Mouse (Mus musculus) hindbrain, embryonic 15.5 days (tissue): ENCODE measurements around the gene Cryzl1. TPM values are rescaled to one million over a fixed set of nuclear protein-coding genes. Genes with fewer than 3 reads are reported as not detected.

ENCODE experiments used
- ATAC-seq: fragments of 200-750 bp; cut with Nextera tagmentation; 2 replicates; pipeline ENCODE4 v1.8.0; 2017; ENCODE audit warnings: low read depth, moderate number of reproducible peaks, moderate TSS enrichment; ENCODE audit not compliant: low FRiP score
- H3K27ac ChIP-seq: fragments of 300-500 bp; sonication (generic); replicated peaks from 2 replicates; pipeline ENCODE4 v1.5.1; 2015; ENCODE audit warnings: mild to moderate bottlenecking, inconsistent platforms
- H3K27me3 ChIP-seq: fragments of 300-500 bp; sonication (generic); 2 replicates; pipeline ENCODE4 v1.6.1; 2015; ENCODE audit warnings: control low read depth, inconsistent platforms
- H3K36me3 ChIP-seq: fragments of 300-500 bp; sonication (generic); 2 replicates; pipeline ENCODE4 v1.6.1; 2015; ENCODE audit warnings: control low read depth, inconsistent platforms
- H3K4me1 ChIP-seq: fragments of 300-500 bp; sonication (generic); replicated peaks from 2 replicates; pipeline ENCODE4 v1.6.1; 2015; ENCODE audit warnings: control low read depth, inconsistent platforms
- H3K4me2 ChIP-seq: fragments of 300-500 bp; sonication (generic); 2 replicates; pipeline ENCODE4 v1.6.1; 2015; ENCODE audit warnings: moderate library complexity, mild to moderate bottlenecking, inconsistent platforms
- H3K4me3 ChIP-seq: fragments of 300-500 bp; sonication (generic); 2 replicates; pipeline ENCODE4 v1.5.1; 2015; ENCODE audit warnings: mild to moderate bottlenecking, inconsistent platforms
- H3K9ac ChIP-seq: fragments of 300-500 bp; sonication (generic); 2 replicates; pipeline ENCODE4 v1.6.1; 2015; ENCODE audit warnings: inconsistent platforms
- H3K9me3 ChIP-seq: fragments of 300-500 bp; sonication (generic); 2 replicates; pipeline ENCODE4 v1.6.1; 2016; ENCODE audit warnings: control low read depth, inconsistent platforms
- WGBS: fragments of 180-500 bp; shearing (Covaris S2); methylation state at CpG from one replicate; pipeline ENCODE4 v1.1.7; 2015; 5-methylcytosine and 5-hydroxymethylcytosine counted together
- polyA plus RNA-seq: library from polyadenylated mRNA; unstranded; fragments of >200 nt; fragmentation: Nextera tagmentation; extraction: Ambion mirVana; gene quantifications from 2 replicates; pipeline ENCODE4 v1.2.1, GENCODE M21; 2015

The Cryzl1 gene
- 92.8 and 93.4 TPM in 2 replicates for polyA plus RNA-seq

DNA sequence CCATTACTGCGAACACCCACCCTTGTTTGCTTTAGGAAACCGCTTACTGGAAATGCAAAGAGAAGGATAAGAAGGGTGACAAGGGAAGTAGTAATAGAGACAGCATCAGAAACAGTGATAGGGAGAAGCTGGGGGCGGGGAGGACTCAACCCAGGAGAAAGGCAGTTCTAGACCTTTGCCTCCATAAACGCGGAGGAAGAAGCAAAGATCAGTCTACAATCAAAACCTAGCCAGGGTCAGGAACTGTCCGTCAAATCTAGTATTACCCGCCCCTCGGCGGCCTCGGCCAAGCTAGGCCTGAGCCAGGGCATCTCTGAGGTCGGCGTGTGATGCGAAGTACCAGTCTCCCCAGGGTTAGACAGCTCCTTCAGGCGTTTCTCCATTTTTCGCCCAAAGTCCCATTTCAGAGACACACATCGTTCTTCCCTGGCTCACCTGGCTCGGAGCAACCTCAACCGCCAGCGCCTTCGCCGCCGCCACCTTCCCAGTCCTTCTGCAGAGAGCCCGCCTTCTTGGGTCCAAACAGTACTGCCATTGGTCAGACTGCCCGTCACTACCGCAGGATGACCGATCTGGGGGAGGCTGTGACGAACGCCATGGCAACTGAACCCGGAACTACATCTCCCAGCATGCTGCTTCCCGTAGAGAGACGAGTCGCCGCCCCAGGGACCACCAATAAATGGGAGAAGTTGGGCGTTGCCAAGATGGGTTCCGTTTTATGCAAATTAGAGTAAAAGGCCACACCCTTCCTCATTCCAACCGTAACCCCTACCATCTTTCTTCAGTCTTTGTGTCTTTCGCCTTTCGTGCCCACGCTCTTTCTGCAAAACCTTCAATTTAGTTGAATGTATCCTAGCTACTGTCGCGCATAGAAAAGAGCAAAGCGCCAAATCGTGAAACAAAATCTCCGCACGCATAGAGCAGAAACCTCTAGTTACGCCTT lies at the start of gene Cryzl1:
Gene Cryzl1 (minus strand): TSS at position 853 of the 943 bp plus-strand sequence.
- Histone ChIP-seq H3K4me1 (peaks cover 30% of the 10 kb centered on the region), H3K9ac (peak within 1 kb of the TSS; percentile 96), H3K36me3 (0 out of 2 replicates have a peak, but pooled peaks cover 5% of the 10 kb centered on the region), H3K27me3 (no peaks in the 10 kb centered on the region), H3K27ac (peak within 1 kb of the TSS; percentile 93), H3K9me3 (no peaks in the 10 kb centered on the region), H3K4me3 (peak within 1 kb of the TSS; percentile 92), H3K4me2 (peak within 1 kb of the TSS; percentile 78)
- ATAC-seq: peak; percentile 94
- under 1% methylated on average over 46 of the region's 46 CpGs for WGBS

DNA sequence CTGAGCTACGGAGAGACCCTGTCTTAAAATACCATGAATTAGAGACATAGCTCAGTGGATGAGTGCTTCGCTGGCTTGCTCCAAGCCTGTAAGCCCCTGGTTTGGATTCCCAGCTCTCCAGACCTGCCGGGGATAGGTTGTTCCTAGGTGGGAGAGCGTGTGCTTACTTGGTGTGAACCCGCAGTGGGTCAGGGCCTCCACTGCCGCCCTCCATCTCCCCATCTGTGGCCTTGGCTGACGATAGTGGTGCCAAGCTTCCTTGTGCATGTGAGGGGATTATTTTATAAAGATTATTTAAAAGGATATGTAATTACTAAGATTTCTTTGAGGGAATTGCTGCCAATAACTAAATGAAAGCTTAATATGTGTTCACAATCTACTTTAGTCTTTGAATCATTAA lies 43.8 kb upstream of the Cryzl1 start:
- H3K4me2 ChIP-seq: no peak overlapping the region
- 63% methylated on average over 7 of the region's 7 CpGs for WGBS
- no peak for ATAC-seq
- no peaks in the 10 kb centered on the region for H3K27me3 ChIP-seq
- no peaks in the 10 kb centered on the region for H3K36me3 ChIP-seq
- H3K4me1 ChIP-seq: peaks cover 55% of the 10 kb centered on the region
- 0 out of 2 replicates have a peak overlapping the region, but pooled peaks have one; percentile 45 for H3K27ac ChIP-seq
- H3K9me3 ChIP-seq: no peaks in the 10 kb centered on the region
- H3K9ac ChIP-seq: no peak overlapping the region
- no peak overlapping the region for H3K4me3 ChIP-seq

DNA sequence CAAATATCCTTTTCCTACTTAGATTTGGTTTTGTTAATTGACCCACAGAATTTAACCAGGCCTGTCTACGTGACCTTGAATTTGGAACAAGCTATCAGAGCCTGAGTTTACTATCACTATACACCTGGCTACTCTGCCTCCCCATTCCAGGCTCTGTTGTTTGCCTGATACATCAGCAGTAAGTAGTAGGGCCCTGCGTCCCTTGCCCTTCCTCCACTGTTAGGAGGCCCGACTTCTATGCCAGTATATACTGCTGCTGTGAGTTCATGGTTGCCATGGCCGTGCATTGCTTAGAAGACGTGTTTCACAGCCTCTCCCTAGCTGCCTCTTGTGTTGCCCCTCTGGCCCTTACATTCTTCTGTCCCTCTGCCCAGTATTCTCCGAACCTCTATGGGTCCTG lies 42.6 kb upstream of the Cryzl1 start:
- no peak overlapping the region for H3K4me2 ChIP-seq
- WGBS: 42% methylated on average over 6 of the region's 6 CpGs
- 0 out of 2 replicates have a peak, but pooled peaks have one; percentile 20 for ATAC-seq

GRCm38 (mm10) chr16:91770662-91771061 lies 41.9 kb upstream of the Cryzl1 start:
- peak overlapping the region; percentile 78 for H3K27ac ChIP-seq
- peaks cover 64% of the 10 kb centered on the region for H3K4me1 ChIP-seq
- no peaks in the 10 kb centered on the region for H3K27me3 ChIP-seq
- peak overlapping the region; percentile 6; the same call in 1 of the 2 replicates for H3K9ac ChIP-seq
- H3K36me3 ChIP-seq: no peaks in the 10 kb centered on the region
- 0 out of 2 replicates have a peak overlapping the region, but pooled peaks have one; percentile 12 for H3K4me2 ChIP-seq
- no peaks in the 10 kb centered on the region for H3K9me3 ChIP-seq
- WGBS: 21% methylated on average over 5 of the region's 5 CpGs
- peak; percentile 72 for ATAC-seq
- no peak overlapping the region for H3K4me3 ChIP-seq

More for the DNA sequence above, 42.6 kb upstream of the Cryzl1 start:
- Histone ChIP-seq H3K4me1 (peaks cover 63% of the 10 kb centered on the region), H3K9me3 (no peaks in the 10 kb centered on the region), H3K4me3 (no peak overlapping the region), H3K36me3 (no peaks in the 10 kb centered on the region), H3K27ac (peak overlapping the region; percentile 78), H3K9ac (no peak overlapping the region), H3K27me3 (no peaks in the 10 kb centered on the region)

- Histone ChIP-seq H3K4me3 (no peak overlapping the region), H3K27ac (peak overlapping the region; percentile 78), H3K36me3 (no peaks in the 10 kb centered on the region), H3K27me3 (no peaks in the 10 kb centered on the region), H3K4me1 (peaks cover 65% of the 10 kb centered on the region), H3K4me2 (no peak overlapping the region), H3K9ac (no peak overlapping the region), H3K9me3 (no peaks in the 10 kb centered on the region)
- ATAC-seq: no peak
- 36% methylated on average over 5 of the region's 5 CpGs for WGBS
These were observed 41.1 kb upstream of the Cryzl1 start for GRCm38 (mm10) chr16:91769911-91770310.

- ATAC-seq: no peak
- Histone ChIP-seq H3K9me3 (no peaks in the 10 kb centered on the region), H3K4me1 (peaks cover 67% of the 10 kb centered on the region), H3K4me3 (no peak overlapping the region), H3K27ac (no peak overlapping the region), H3K27me3 (no peaks in the 10 kb centered on the region), H3K9ac (no peak overlapping the region), H3K36me3 (no peaks in the 10 kb centered on the region), H3K4me2 (no peak overlapping the region)
- WGBS: 91% methylated on average over 6 of the region's 6 CpGs
These were observed 39.8 kb upstream of the Cryzl1 start for GRCm38 (mm10) chr16:91768586-91768985.

DNA sequence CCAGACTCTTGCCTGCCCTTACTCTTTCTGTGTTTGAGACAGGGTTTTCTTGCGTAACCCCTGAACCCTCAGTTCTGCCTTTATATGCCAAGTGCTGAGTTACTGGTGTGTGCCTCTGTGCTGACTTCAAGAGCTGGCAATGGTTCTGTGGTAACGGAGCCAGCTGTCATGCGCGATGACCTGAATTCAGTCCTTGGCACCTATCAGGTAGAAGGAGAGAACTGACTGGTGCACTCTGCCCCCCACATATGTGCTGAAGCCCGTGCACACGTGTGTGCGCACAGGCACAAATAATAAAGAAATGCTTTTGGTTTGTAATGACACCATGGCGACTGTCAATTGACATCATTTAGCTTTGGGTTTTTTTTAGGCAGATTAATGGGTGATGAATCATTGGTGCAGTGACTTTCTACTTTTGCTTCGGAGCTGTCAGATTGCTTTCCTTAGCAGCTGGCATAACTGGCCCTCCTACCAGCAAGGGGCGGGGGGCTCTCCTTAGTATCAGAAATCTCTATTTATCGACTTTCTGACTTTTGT lies 38.5 kb upstream of the Cryzl1 start:
- Histone ChIP-seq H3K27ac (no peak overlapping the region), H3K4me1 (peaks cover 67% of the 10 kb centered on the region), H3K9me3 (no peaks in the 10 kb centered on the region), H3K36me3 (no peaks in the 10 kb centered on the region), H3K9ac (no peak overlapping the region), H3K4me2 (no peak overlapping the region), H3K27me3 (no peaks in the 10 kb centered on the region), H3K4me3 (no peak overlapping the region)
- 64% methylated on average over 11 of the region's 11 CpGs for WGBS
- no peak for ATAC-seq

GRCm38 (mm10) chr16:91765816-91766210 lies 37.0 kb upstream of the Cryzl1 start:
- H3K27me3 ChIP-seq: no peaks in the 10 kb centered on the region
- WGBS: 72% methylated on average over 15 of the region's 15 CpGs
- H3K9me3 ChIP-seq: no peaks in the 10 kb centered on the region
- H3K9ac ChIP-seq: no peak overlapping the region
- no peaks in the 10 kb centered on the region for H3K36me3 ChIP-seq
- peaks cover 63% of the 10 kb centered on the region for H3K4me1 ChIP-seq
- no peak overlapping the region for H3K4me3 ChIP-seq
- no peak overlapping the region for H3K27ac ChIP-seq
- ATAC-seq: no peak
- H3K4me2 ChIP-seq: no peak overlapping the region

- H3K4me2 ChIP-seq: no peak overlapping the region
- no peak for ATAC-seq
- H3K9me3 ChIP-seq: no peaks in the 10 kb centered on the region
- no peaks in the 10 kb centered on the region for H3K27me3 ChIP-seq
- H3K27ac ChIP-seq: no peak overlapping the region
- WGBS: 77% methylated on average over 15 of the region's 15 CpGs
- no peak overlapping the region for H3K4me3 ChIP-seq
- H3K4me1 ChIP-seq: peaks cover 63% of the 10 kb centered on the region
- no peak overlapping the region for H3K9ac ChIP-seq
- H3K36me3 ChIP-seq: no peaks in the 10 kb centered on the region
These were observed 36.5 kb upstream of the Cryzl1 start for GRCm38 (mm10) chr16:91765121-91765815.

DNA sequence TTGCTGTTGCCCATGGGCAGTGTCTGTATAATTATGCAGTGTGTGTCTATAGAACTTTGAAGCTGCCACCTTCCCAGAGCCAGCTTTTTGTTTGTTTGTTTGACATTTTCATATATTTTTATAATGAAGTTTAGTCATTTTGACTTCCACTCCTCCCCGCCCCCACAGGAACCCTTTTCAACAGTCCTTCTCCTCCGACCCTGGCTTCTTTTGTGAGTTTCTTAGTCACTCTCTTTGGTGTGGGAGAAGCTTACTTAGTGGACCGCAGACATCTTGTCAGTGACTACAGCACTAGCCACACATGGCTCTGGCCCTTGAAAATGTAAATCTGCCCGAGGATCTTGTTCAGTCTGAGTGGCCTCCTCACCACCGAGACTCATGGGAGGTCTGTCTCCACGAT lies 35.6 kb upstream of the Cryzl1 start:
- ATAC-seq: no peak
- Histone ChIP-seq H3K9ac (no peak overlapping the region), H3K9me3 (no peaks in the 10 kb centered on the region), H3K36me3 (no peaks in the 10 kb centered on the region), H3K4me2 (no peak overlapping the region), H3K4me3 (no peak overlapping the region), H3K27me3 (no peaks in the 10 kb centered on the region), H3K27ac (no peak overlapping the region), H3K4me1 (peaks cover 58% of the 10 kb centered on the region)
- 71% methylated on average over 6 of the region's 6 CpGs for WGBS

DNA sequence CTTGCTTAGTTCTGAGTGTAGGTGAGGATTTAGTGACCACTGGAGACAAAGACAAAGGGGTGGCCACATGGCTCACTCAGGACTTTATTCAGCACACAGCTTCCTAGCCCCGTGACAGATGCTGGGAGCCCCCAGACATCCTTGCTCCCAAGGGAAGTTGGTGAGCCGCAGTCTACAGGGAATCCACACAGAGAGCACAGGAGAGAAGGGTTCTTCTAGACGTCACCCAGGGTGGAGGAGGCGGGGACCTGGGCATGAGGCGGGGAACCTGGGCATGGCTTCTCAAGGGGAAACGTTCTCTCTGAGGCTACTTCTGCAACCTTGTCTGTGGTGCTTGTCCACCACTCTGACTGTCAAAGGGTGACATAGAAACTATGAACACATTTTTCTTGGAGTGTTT lies 35.2 kb upstream of the Cryzl1 start:
- peaks cover 57% of the 10 kb centered on the region for H3K4me1 ChIP-seq
- no peaks in the 10 kb centered on the region for H3K27me3 ChIP-seq
- H3K4me3 ChIP-seq: no peak overlapping the region
- ATAC-seq: no peak
- no peak overlapping the region for H3K27ac ChIP-seq
- H3K36me3 ChIP-seq: no peaks in the 10 kb centered on the region
- H3K9ac ChIP-seq: no peak overlapping the region
- WGBS: 50% methylated on average over 6 of the region's 6 CpGs
- no peaks in the 10 kb centered on the region for H3K9me3 ChIP-seq
- H3K4me2 ChIP-seq: no peak overlapping the region

- ATAC-seq: no peak
- H3K9ac ChIP-seq: no peak overlapping the region
- peaks cover 54% of the 10 kb centered on the region for H3K4me1 ChIP-seq
- no peak overlapping the region for H3K27ac ChIP-seq
- H3K4me2 ChIP-seq: no peak overlapping the region
- no peaks in the 10 kb centered on the region for H3K36me3 ChIP-seq
- no peaks in the 10 kb centered on the region for H3K9me3 ChIP-seq
- no peak overlapping the region for H3K4me3 ChIP-seq
- WGBS: 63% methylated on average over 7 of the region's 7 CpGs
- no peaks in the 10 kb centered on the region for H3K27me3 ChIP-seq
These were observed 33.7 kb upstream of the Cryzl1 start for GRCm38 (mm10) chr16:91762476-91762875.
